Mouse (Mus musculus) urinary bladder, postnatal 25 days (tissue): ENCODE measurements around the gene Slc9a3r2.
"Not testable (repeated sequence)": the region's sequence is repeated elsewhere in the genome, so short reads cannot be mapped to it uniquely, and the experiment has no call there.

Experiments used
- DNase-seq: peaks from one replicate; pipeline ENCODE4 v3.0.0; 2022; ENCODE audit warnings: low spot score

The Slc9a3r2 gene

GRCm38 (mm10) chr17:24650070-24650616 lies at the start of gene Slc9a3r2:
Gene Slc9a3r2, minus strand, starts transcription at chr17:24650327.
- DNase-seq = peak; percentile 48

GRCm38 (mm10) chr17:24699473-24699872 lies 49.3 kb upstream of the Slc9a3r2 start:
- DNase-seq = no peak

- DNase-seq = no peak
These were observed 48.6 kb upstream of the Slc9a3r2 start for GRCm38 (mm10) chr17:24698715-24699114.

GRCm38 (mm10) chr17:24697985-24698384 lies 47.9 kb upstream of the Slc9a3r2 start:
- DNase-seq = no peak

- DNase-seq = peak; percentile 86
These were observed 46.0 kb upstream of the Slc9a3r2 start, which contains the start of the genes Gfer and Noxo1 for GRCm38 (mm10) chr17:24696011-24696697. Gene Gfer, minus strand, starts transcription at chr17:24696156. Gene Noxo1, plus strand, starts transcription at chr17:24696234.

- no peak for DNase-seq
These were observed 45.3 kb upstream of the Slc9a3r2 start for GRCm38 (mm10) chr17:24695326-24696010.

- no peak for DNase-seq
These were observed 42.3 kb upstream of the Slc9a3r2 start for GRCm38 (mm10) chr17:24692385-24692784.

GRCm38 (mm10) chr17:24689251-24690081 lies 39.3 kb upstream of the Slc9a3r2 start, which contains the start of gene Syngr3:
Gene Syngr3, minus strand, starts transcription at chr17:24689955.
- DNase-seq = no peak

- DNase-seq = no peak
These were observed 37.5 kb upstream of the Slc9a3r2 start for GRCm38 (mm10) chr17:24687599-24687998.

- peak; percentile 52 for DNase-seq
These were observed 37.0 kb upstream of the Slc9a3r2 start for GRCm38 (mm10) chr17:24687146-24687595.

GRCm38 (mm10) chr17:24686514-24686913 lies 36.4 kb upstream of the Slc9a3r2 start:
- no peak for DNase-seq

GRCm38 (mm10) chr17:24677500-24678080 lies 27.5 kb upstream of the Slc9a3r2 start:
- DNase-seq = no peak

GRCm38 (mm10) chr17:24676877-24677276 lies 26.8 kb upstream of the Slc9a3r2 start:
- DNase-seq = no peak

- DNase-seq = peak; percentile 60
These were observed 26.1 kb upstream of the Slc9a3r2 start for GRCm38 (mm10) chr17:24676187-24676586.

GRCm38 (mm10) chr17:24674277-24674676 lies 24.1 kb upstream of the Slc9a3r2 start:
- no peak for DNase-seq

- no peak for DNase-seq
These were observed 22.0 kb upstream of the Slc9a3r2 start for GRCm38 (mm10) chr17:24672141-24672540.

- DNase-seq = no peak
These were observed 21.2 kb upstream of the Slc9a3r2 start for GRCm38 (mm10) chr17:24671346-24671745.

GRCm38 (mm10) chr17:24670246-24670844 lies 20.2 kb upstream of the Slc9a3r2 start:
- DNase-seq = no peak

GRCm38 (mm10) chr17:24669545-24670245 lies 19.6 kb upstream of the Slc9a3r2 start, which contains the start of gene Zfp598:
Gene Zfp598, plus strand, starts transcription at chr17:24669687.
- peak; percentile 96 for DNase-seq

GRCm38 (mm10) chr17:24669214-24669544 lies 19.1 kb upstream of the Slc9a3r2 start:
- DNase-seq = not testable (repeated sequence)

- DNase-seq = peak; percentile 55
These were observed 17.3 kb upstream of the Slc9a3r2 start for GRCm38 (mm10) chr17:24667416-24667815.
